Mouse (Mus musculus): ENCODE measurements at regions not wholly inside any gene's neighbourhood (a gene's known extent, or its start where the extent isn't known, plus 50 kb on each side); places are given as distances from the start of the nearest gene placed in this dataset.

DNA sequence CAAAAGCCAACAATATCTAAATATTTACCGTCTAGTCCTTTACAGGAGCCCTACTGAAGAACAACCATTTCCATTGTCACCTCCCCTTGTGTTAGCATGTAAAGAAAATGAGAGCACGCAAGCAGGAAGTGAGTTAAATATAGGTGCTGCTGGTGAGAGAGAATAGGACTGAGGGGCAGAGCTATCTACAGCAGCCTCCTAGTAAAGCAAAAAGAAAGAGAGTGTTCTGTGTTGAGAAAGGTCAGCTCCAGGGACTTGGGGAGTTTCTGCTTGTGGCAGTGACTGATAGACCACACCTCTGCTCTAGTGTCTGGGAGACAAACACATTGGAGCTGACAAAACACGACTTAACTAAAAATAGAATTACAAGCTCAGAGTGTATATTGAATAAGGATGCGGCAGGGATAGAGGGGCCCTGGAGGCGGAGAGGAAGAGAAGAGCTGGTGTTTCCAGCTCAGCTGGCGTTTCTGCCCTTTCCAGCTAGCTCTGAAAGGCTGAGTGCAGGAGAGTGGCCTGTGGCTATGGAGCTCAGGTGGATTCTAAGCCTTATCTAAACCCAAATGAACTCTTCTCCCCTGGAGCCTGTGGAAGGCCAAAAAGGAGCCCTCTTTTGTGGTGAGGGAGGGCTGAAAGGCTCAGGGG is 752.4 kb downstream of the Utrn start:
- no peaks in the 10 kb centered on the region for H3K36me3 ChIP-seq
- no peak overlapping the region for H3K27ac ChIP-seq
- no peak overlapping the region for H3K4me3 ChIP-seq (replicated peaks)
- no peaks in the 10 kb centered on the region for H3K4me1 ChIP-seq (replicated peaks)
- no peaks in the 10 kb centered on the region for H3K27me3 ChIP-seq (replicated peaks)
- no peak overlapping the region for H3K4me2 ChIP-seq (replicated peaks)
- 52% methylated on average over 6 of the region's 6 CpGs for WGBS
- no peak for ATAC-seq
- no peaks in the 10 kb centered on the region for H3K9me3 ChIP-seq
- no peak overlapping the region for H3K9ac ChIP-seq

DNA sequence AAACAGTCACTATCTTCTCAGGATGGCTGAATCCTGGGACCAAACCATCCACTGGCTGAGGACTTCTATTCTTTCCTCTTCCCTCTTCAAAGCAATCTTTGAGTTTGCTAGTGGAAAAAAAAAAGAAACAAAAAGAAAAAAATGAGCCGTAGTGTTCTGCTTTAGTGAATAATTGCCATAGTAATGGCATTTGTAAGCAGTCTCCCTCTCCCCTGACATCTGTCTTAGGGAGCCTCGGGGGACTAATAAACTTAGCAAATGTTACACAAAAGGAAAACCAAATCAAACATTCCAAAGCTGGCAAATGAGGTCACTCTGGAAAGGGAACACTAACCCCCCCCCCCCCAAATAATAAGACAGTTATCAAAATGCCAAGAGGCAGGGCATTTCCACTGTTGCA is 744.9 kb downstream of the Utrn start:
- Histone ChIP-seq H3K4me2 (replicated peaks) (no peak overlapping the region), H3K4me3 (replicated peaks) (no peak overlapping the region), H3K9me3 (no peaks in the 10 kb centered on the region), H3K27ac (no peak overlapping the region), H3K4me1 (replicated peaks) (no peaks in the 10 kb centered on the region), H3K9ac (no peak overlapping the region), H3K36me3 (no peaks in the 10 kb centered on the region), H3K27me3 (replicated peaks) (no peaks in the 10 kb centered on the region)
- 17% methylated on average over 2 of the region's 2 CpGs for WGBS
- ATAC-seq = no peak

DNA sequence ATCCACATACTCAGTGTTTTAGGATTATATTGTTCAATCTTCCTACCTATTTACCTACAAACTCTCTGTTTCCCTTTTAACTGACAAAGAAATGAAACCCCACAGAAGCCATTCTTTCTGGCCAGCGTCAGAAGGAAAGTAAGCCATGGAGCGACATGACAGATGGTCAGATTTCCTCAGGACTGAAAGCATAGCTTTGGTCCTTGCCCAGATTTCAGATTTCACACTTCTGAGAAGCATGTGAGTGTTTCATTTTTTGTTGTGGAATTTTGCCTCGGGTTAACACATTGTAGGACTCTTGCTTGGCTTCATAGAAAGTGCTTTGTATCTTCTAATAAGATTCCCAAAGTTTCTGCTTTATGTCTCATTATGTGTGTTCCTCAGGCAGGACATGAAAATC is 739.7 kb downstream of the Utrn start:
- no peak overlapping the region for H3K4me3 ChIP-seq (replicated peaks)
- H3K4me2 ChIP-seq (replicated peaks) = no peak overlapping the region
- no peaks in the 10 kb centered on the region for H3K4me1 ChIP-seq (replicated peaks)
- H3K36me3 ChIP-seq = no peaks in the 10 kb centered on the region
- ATAC-seq = no peak
- 63% methylated on average over 3 of the region's 3 CpGs for WGBS
- no peaks in the 10 kb centered on the region for H3K9me3 ChIP-seq
- no peak overlapping the region for H3K9ac ChIP-seq
- no peak overlapping the region for H3K27ac ChIP-seq
- no peaks in the 10 kb centered on the region for H3K27me3 ChIP-seq (replicated peaks)

DNA sequence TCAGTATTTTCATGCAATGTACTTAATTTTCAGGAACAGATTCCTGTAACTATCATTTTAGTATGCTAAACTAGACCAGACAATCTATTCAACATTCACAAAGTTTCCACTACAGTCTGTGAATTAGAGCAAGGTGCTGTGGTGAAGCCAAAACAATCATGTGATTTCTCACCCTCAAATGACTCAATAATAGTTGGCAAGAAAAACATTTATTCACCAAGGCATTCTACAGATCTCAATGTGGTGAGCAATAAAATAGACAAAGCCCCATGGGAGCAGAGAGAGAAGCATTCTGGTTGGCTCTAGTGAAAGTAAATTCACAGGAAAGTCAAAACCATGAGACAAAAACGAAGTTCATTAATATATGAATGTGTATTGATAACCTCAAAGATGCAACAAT is 724.5 kb downstream of the Utrn start:
- no peak overlapping the region for H3K9ac ChIP-seq
- no peak overlapping the region for H3K4me3 ChIP-seq (replicated peaks)
- H3K4me1 ChIP-seq (replicated peaks) = no peaks in the 10 kb centered on the region
- no peak overlapping the region for H3K4me2 ChIP-seq (replicated peaks)
- H3K27me3 ChIP-seq (replicated peaks) = no peaks in the 10 kb centered on the region
- WGBS = 49% methylated on average over 1 of the region's 1 CpGs
- no peak for ATAC-seq
- H3K9me3 ChIP-seq = no peaks in the 10 kb centered on the region
- no peak overlapping the region for H3K27ac ChIP-seq
- no peaks in the 10 kb centered on the region for H3K36me3 ChIP-seq

DNA sequence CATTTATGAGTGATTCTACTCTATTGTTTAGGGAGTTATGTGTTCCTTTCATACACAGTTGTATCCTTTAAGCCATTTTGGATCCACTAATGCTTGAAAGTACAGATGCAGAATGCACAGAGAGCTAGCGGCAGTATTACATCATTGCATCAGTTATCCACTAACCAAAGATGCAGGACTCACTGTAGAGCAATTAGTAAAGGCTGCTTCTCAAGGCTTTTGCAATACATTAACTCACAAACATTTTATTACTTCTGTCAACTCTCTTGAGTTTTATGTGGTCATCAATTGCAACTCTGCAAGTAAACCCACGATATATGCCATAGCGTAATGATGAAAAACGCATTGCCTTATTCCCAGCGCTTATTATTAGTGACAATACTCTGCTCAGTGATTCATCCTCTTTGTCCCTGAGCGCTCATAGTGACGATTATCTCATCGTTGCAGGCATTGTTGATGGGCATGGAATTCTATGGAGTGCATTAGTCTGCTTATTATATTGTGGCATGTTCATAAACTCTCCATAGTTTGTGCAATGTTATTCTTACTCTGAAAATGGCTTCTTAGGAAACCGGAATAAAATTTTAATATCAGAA is 722.1 kb downstream of the Utrn start:
- no peak for ATAC-seq
- Histone ChIP-seq H3K4me2 (replicated peaks) (no peak overlapping the region), H3K4me3 (replicated peaks) (no peak overlapping the region), H3K9ac (no peak overlapping the region), H3K27me3 (replicated peaks) (no peaks in the 10 kb centered on the region), H3K9me3 (no peaks in the 10 kb centered on the region), H3K27ac (no peak overlapping the region), H3K4me1 (replicated peaks) (no peaks in the 10 kb centered on the region), H3K36me3 (no peaks in the 10 kb centered on the region)
- WGBS = 88% methylated on average over 9 of the region's 9 CpGs

DNA sequence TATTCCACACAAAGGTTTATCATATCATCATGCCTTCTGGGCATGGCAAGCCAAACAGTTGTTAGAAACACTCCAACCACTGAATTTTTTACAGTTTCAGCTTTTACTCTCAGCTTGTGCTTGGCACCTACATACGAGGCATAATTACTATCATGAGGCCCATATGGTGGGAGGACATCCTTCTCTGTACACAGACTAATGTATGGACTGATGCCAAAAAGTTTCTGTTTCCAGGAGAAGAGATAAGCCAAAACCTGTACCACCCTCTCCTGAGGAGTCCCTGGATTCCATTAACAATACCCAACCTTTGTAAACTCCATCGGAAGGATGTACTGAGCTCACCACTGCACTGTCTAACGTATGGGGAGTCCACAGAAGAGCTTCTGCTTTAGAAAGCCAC is 698.9 kb downstream of the Utrn start:
- Histone ChIP-seq H3K4me1 (replicated peaks) (no peaks in the 10 kb centered on the region), H3K4me2 (replicated peaks) (no peak overlapping the region), H3K36me3 (no peaks in the 10 kb centered on the region), H3K9ac (no peak overlapping the region), H3K27ac (no peak overlapping the region), H3K4me3 (replicated peaks) (no peak overlapping the region), H3K9me3 (no peaks in the 10 kb centered on the region), H3K27me3 (replicated peaks) (no peaks in the 10 kb centered on the region)
- 80% methylated on average over 3 of the region's 3 CpGs for WGBS
- ATAC-seq = no peak

DNA sequence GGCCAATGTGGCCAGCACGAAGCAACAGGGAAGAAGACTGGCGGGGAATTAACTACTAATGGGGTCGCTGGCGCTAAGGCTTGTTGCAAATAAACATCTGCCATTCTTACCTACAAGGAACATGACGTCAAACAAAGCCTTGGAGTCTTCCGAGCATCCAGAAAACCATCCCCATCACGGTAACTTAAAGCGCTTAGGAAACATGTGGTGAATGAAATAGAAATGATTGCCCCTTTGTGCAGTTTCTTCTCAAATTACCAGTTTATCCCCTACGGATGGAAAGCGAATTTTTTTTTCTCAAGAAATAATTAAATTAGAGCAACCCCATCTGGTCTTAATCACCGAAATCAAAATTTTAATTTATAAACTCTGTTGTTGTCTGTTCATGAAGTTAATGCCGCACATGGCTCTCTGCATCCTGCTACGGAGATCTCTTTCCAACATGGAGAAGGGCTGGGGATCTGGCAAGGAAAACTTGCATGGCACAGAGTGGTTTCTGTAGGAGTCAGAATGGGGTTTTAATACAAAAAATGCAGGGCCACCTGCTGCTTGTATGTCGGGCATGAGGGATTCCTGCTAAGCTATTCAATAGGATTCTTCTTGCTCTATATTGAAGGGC is 694.9 kb downstream of the Utrn start:
- no peak overlapping the region for H3K9ac ChIP-seq
- no peaks in the 10 kb centered on the region for H3K36me3 ChIP-seq
- H3K4me2 ChIP-seq (replicated peaks) = no peak overlapping the region
- H3K27me3 ChIP-seq (replicated peaks) = no peaks in the 10 kb centered on the region
- H3K4me1 ChIP-seq (replicated peaks) = no peaks in the 10 kb centered on the region
- WGBS = 73% methylated on average over 14 of the region's 14 CpGs
- H3K27ac ChIP-seq = no peak overlapping the region
- no peaks in the 10 kb centered on the region for H3K9me3 ChIP-seq
- ATAC-seq = no peak
- H3K4me3 ChIP-seq (replicated peaks) = no peak overlapping the region

DNA sequence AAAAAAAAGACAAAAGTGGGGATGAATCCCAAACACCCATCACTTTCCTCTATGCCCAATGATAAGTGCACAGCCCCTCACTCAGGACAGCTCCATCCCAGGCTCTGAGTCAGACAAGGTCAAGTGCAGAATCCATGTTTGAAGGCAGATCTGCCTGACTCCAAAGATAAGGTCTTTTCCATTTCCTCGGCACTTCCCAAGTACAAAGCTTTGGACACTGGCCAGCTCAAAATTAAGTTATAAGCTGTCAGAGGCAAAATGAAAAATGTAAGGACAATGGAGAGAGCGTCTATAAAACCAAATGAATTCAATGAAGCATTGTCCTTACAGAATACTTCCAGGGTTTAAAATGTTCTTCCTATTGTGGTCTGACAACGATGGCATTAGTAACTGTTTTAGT is 694.0 kb downstream of the Utrn start:
- Histone ChIP-seq H3K9me3 (no peaks in the 10 kb centered on the region), H3K4me1 (replicated peaks) (no peaks in the 10 kb centered on the region), H3K27ac (no peak overlapping the region), H3K4me2 (replicated peaks) (no peak overlapping the region), H3K36me3 (no peaks in the 10 kb centered on the region), H3K4me3 (replicated peaks) (no peak overlapping the region), H3K27me3 (replicated peaks) (no peaks in the 10 kb centered on the region), H3K9ac (no peak overlapping the region)
- 57% methylated on average over 3 of the region's 3 CpGs for WGBS
- ATAC-seq = no peak

DNA sequence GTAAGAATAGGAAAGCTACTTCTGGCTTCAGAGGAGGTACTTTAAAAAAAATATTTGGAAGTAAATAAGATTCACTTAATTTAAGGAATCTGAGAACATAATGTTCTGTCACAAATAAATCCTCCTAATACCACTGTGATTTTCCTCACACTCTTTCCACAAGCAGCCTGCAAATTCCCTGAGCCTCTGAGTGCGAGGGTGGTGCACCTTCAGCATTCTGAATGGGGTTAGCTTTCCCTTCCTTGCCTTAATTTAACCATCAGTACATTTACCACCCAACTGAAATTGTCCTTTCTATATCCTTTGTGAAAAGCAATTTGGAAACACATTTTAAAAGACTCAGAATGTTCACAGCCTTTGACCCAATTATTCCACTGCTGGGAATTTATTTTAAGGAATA is 691.7 kb downstream of the Utrn start:
- WGBS = 78% methylated on average over 1 of the region's 1 CpGs
- Histone ChIP-seq H3K36me3 (no peaks in the 10 kb centered on the region), H3K27ac (no peak overlapping the region), H3K9ac (no peak overlapping the region), H3K4me1 (replicated peaks) (no peaks in the 10 kb centered on the region), H3K27me3 (replicated peaks) (no peaks in the 10 kb centered on the region), H3K9me3 (no peaks in the 10 kb centered on the region), H3K4me3 (replicated peaks) (no peak overlapping the region), H3K4me2 (replicated peaks) (no peak overlapping the region)
- ATAC-seq = no peak

DNA sequence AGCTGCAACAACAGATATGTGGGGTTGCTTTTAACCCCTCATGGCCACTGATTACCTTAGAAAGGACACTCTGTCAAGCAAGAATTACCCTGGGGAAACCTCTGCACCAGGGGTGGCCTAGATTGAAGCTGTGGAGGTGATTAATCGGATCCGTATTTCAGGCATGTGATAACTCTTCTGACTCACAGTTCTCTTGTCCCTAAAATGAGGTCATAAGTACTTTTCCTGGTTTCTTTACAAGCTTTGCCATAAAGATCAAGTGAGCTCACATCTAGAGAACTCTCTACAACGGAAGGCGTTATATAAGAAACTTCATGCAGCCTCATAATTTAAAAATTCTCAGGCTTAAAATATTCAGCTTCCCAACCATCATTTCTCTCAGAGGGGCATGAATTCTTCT is 688.2 kb downstream of the Utrn start:
- H3K36me3 ChIP-seq = no peaks in the 10 kb centered on the region
- no peaks in the 10 kb centered on the region for H3K9me3 ChIP-seq
- no peak overlapping the region for H3K4me3 ChIP-seq (replicated peaks)
- no peak for ATAC-seq
- 79% methylated on average over 4 of the region's 4 CpGs for WGBS
- H3K27ac ChIP-seq = no peak overlapping the region
- H3K4me2 ChIP-seq (replicated peaks) = no peak overlapping the region
- no peaks in the 10 kb centered on the region for H3K27me3 ChIP-seq (replicated peaks)
- no peaks in the 10 kb centered on the region for H3K4me1 ChIP-seq (replicated peaks)
- no peak overlapping the region for H3K9ac ChIP-seq

DNA sequence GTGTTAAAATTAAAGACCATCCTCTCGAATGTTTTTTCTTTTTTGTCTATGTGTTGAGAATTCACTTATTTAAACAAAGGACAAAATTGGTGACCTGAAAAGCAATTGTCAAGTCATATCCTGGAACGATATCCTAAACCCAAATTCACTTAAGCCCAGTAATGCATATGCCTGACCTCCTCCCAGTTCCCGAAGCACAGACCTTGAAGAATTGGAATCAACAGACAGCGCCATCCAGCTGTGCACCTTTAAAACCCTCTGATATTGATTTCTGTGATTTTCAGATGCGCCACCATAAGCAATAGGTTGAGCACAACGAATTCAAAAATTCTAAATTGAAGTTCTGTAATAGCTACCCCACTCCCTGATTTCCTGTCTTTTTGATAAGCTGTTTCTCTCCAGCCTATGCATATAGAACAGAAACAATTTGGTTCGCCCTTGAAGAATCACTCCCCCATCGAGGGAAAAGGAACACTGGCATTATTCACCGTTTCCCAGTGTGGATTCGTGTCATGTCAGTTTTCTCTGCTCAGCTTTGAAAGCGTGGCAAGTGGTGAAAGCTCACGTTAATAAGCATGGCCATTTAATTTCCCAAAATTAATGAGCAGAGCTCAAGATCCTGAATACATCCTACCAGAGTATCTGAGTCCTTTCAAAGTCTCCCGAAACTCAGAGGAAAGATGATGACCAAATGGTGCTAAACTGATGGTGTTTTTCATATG is 682.1 kb downstream of the Utrn start:
- H3K27ac ChIP-seq = no peak overlapping the region
- H3K9ac ChIP-seq = no peak overlapping the region
- no peak overlapping the region for H3K4me2 ChIP-seq (replicated peaks)
- no peaks in the 10 kb centered on the region for H3K9me3 ChIP-seq
- ATAC-seq = no peak
- no peaks in the 10 kb centered on the region for H3K27me3 ChIP-seq (replicated peaks)
- H3K36me3 ChIP-seq = no peaks in the 10 kb centered on the region
- H3K4me1 ChIP-seq (replicated peaks) = no peaks in the 10 kb centered on the region
- H3K4me3 ChIP-seq (replicated peaks) = no peak overlapping the region
- whole genome bisulfite sequencing = 82% methylated on average over 13 of the region's 13 CpGs

DNA sequence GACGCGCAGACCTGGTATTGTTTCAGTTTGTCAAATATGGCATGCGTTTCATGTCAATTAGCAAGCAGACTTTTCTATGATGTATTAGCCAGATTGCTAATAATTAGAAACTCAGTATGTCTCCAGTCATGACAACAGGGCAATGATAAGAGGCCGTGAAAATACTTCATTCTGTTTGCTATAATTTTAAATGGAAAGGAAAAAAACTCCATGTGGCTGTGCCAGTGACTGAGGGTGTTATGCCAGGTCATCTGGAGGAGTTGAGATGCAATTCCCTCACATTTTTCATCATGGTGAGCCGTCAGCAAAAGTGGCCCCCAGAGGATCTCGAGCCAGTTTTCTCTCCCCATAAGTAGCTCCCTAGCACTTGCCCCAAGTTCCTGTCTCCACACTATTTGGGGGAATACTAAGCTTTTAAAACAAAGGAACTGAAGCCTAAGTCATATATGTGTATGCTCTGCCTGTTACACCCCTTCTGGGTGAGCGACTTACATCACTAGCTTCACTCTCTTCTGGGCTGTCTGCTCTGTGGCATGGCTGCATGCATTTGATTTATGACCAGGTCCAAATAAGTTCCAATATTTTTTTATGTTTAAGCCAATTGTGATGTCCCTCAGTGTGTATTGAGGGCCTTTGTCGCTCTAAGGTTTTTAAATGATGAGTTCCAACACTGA is 681.4 kb downstream of the Utrn start:
- Histone ChIP-seq H3K9ac (no peak overlapping the region), H3K4me2 (replicated peaks) (no peak overlapping the region), H3K9me3 (no peaks in the 10 kb centered on the region), H3K4me3 (replicated peaks) (no peak overlapping the region), H3K27ac (no peak overlapping the region), H3K36me3 (no peaks in the 10 kb centered on the region), H3K4me1 (replicated peaks) (no peaks in the 10 kb centered on the region), H3K27me3 (replicated peaks) (no peaks in the 10 kb centered on the region)
- WGBS = 83% methylated on average over 8 of the region's 8 CpGs
- ATAC-seq = no peak
